Mouse (Mus musculus) gastrocnemius, adult 2 months (tissue): ENCODE measurements around the gene Rab13. TPM values are rescaled to one million over a fixed set of nuclear protein-coding genes. Genes with fewer than 3 reads are reported as not detected.

Source experiments
- DNase-seq: peaks from one replicate; pipeline ENCODE4 v3.0.0; 2022
- H3K27ac ChIP-seq: fragments of 200-600 bp; 2 replicates; pipeline ENCODE4 v1.8.1; 2022; ENCODE audit warnings: mild to moderate bottlenecking
- H3K4me3 ChIP-seq: fragments of 200-600 bp; 2 replicates; pipeline ENCODE4 v1.8.1; 2022; ENCODE audit warnings: mild to moderate bottlenecking, moderate library complexity
- CTCF ChIP-seq: fragments of 200-600 bp; IDR thresholded peaks from 2 replicates; pipeline ENCODE4 v1.8.1; 2022; ENCODE audit warnings: antibody characterized with exemption, mild to moderate bottlenecking, moderate library complexity
- intact Hi-C: fragments of 180-260 bp; cut with DNase I; formaldehyde crosslinking; loops from one replicate; pipeline ENCODE4 v1.15.1; 2025
- total RNA-seq, 2 experiments: library from RNA; stranded (reverse); gene quantifications; 2 replicates each; pipeline ENCODE4 v1.2.3; 2021

Rab13 gene
- total RNA-seq, 2 experiments from 2014 or later: 5.3 to 5.5 TPM

DNA sequence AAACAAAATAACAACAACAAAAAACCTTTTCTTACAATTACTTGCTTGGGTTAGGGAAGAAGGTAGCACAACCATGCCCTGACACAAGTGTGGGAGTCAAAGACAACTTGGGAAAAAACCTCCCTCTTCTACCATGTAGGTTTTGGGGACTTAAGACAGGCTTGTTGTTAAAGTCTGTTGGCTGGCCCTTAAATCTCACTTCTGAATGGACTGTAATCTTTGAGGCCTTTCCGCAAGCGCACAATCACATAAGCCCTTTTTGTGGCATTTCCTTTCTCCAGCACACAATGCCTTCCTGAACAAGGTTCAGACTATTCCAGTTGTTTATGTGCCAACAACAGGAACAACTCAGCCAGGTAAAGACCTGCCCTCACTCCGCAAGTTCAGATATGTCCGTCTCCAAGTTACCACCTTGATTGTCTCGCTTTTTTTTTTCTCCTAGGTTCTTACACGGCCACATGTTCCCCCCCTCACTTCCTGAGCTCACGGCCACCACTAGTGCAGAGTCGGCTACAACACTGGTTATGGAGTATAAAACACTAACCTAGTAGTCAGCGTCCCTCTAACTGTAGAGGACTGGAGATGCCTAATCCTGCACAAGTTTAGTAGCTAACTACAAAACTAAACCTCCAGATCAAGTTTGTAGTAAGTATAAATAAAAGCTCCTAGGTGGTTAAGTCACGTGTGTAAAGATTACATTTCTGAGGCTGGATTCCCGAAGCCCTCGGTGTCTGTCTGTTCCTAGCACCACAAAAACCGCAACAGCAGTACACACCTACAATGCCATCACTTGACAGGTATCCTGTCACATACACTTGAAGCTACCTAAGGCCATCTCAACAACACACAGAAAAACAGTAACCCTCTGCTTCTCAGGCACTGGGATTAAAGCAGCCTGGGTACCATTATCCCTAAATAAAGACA, 1.8 kb upstream of the Rab13 start:
- H3K27ac ChIP-seq: peak overlapping the region; percentile 9; the same call in 1 of the 2 replicates
- intact Hi-C loops: loop anchor here (10.0 kb wide), 2 partner anchors 53 to 263 kb away; partner anchors contain the start of genes Dennd4b and Ilf2
- no peak for DNase-seq

DNA sequence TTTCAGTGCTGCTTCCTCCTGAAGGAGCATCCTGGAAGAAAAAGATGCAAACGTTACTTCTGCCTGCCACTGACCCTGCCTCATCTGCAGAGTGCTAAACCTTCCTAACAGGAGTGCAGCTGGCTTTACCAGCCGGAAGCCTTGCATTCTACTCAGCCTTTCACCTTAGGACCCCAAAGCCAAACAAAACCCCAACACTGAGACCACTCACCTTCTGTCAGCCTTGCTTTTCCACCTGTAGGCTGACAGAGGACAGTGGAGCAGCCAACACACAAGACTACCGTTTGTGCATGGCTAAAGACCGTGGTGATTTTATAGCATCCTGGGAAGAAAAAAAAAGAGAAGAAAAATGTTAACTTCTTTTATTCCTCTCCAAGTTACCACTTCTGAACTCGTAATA, 772 bp upstream of the Rab13 start:
- Histone ChIP-seq H3K27ac (peak overlapping the region; percentile 98), H3K4me3 (peak overlapping the region; percentile 98)
- intact Hi-C loops: loop anchor here (10.0 kb wide), 2 partner anchors 52 to 262 kb away; partner anchors contain the start of genes Dennd4b and Ilf2
- no peak for DNase-seq
- TF ChIP-seq CTCF: no peak

More for the DNA sequence above, 1.8 kb upstream of the Rab13 start:
- no peak for TF ChIP-seq CTCF
- peak overlapping the region; percentile 98 for H3K4me3 ChIP-seq

DNA sequence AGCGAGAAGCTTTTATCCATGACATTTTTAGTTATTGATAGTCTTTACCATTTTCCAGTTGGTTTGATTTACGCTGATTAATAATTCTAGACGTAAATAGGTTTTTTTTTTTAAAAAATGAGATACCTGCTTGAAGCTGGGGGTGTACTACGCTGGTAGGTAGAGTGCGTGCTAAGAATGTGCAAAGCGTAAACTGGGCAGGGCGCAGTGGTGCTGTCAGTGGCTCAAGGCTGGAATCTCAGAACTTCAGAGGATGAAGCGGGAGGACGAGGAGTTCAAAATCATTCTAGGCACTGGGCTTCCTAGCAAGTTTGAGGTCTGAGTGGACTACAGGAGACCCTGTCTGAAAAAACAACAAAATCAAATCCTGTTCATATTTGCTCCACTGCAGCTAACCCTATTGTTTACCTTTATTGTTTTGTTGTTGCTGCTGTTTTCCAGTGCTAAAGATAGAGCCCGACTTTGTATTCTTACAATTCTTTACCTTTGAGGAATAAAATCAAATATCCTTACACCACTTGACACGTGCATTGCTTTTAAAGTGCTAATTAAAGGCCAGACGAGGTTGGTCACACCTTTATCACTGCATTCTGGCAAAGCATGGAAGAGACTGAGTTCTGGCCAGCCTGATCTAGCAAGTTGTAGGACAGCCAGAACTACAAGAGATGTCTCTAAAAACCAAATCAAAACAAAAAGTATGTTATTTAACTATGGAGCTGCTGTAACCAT, 625 bp downstream of the Rab13 start:
- Histone ChIP-seq H3K27ac (peak overlapping the region; percentile 98), H3K4me3 (peak overlapping the region; percentile 98)
- peak; percentile 32 for DNase-seq
- intact Hi-C loops: loop anchor here (10.0 kb wide), 2 partner anchors 51 to 261 kb away; partner anchors contain the start of genes Dennd4b and Ilf2
- TF ChIP-seq CTCF: no peak

GRCm38 (mm10) chr3:90215825-90216380, 2.4 kb downstream of the Rab13 start:
- DNase-seq: no peak

GRCm38 (mm10) chr3:90220088-90220487, 6.6 kb downstream of the Rab13 start:
- peak; percentile 43 for DNase-seq
- peak; percentile 77 for TF ChIP-seq CTCF
- Histone ChIP-seq H3K4me3 (peak overlapping the region; percentile 82), H3K27ac (peak overlapping the region; percentile 89)
- intact Hi-C loops: loop anchor here (1.0 kb wide), 1 partner anchor 153 kb away; no protein-coding TSS in a partner anchor

More at GRCm38 (mm10) chr3:90215825-90216380, 2.4 kb downstream of the Rab13 start:
- intact Hi-C loops: loop anchor here (10.0 kb wide), 2 partner anchors 49 to 259 kb away; partner anchors contain the start of genes Dennd4b and Ilf2
- peak; percentile 51 for TF ChIP-seq CTCF
- no peak overlapping the region for H3K27ac ChIP-seq
- H3K4me3 ChIP-seq: no peak overlapping the region

- peak overlapping the region; percentile 82 for H3K4me3 ChIP-seq
- peak overlapping the region; percentile 89 for H3K27ac ChIP-seq
- intact Hi-C loops: loop anchor here (1.0 kb wide), 1 partner anchor 153 kb away; no protein-coding TSS in a partner anchor
- TF ChIP-seq CTCF: no peak
- peak; percentile 89 for DNase-seq
Observed at GRCm38 (mm10) chr3:90220531-90220951, 7.0 kb downstream of the Rab13 start.

- peak overlapping the region; percentile 82 for H3K4me3 ChIP-seq
- peak overlapping the region; percentile 89 for H3K27ac ChIP-seq
- no peak for DNase-seq
- TF ChIP-seq CTCF: no peak
- intact Hi-C loops: no loop called here
Observed at GRCm38 (mm10) chr3:90221123-90221522, 7.6 kb downstream of the Rab13 start.

DNA sequence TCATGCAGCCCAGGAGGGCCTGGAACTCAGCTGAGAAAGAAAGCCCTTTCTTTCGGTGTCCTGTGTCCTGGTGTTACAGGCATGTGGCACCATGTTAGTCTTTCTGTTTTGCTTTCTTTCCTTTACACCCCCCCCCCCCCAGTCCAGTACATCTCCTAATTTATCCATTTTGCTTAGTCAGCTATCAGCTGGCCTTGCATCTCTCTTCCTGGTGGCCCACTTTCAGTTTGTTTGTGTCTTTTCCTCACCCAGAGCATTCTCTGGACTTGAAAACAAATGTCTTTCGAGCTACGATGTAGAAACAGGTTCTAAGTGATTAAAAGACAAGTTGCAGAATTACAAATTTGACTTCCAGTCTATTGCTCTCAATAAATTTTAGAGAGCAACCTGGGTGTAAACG, 9.0 kb downstream of the Rab13 start:
- no peak for DNase-seq
- Histone ChIP-seq H3K27ac (peak overlapping the region; percentile 70), H3K4me3 (no peak overlapping the region)
- TF ChIP-seq CTCF: no peak
- intact Hi-C loops: no loop called here

GRCm38 (mm10) chr3:90222941-90223340, 9.4 kb downstream of the Rab13 start:
- no peak overlapping the region for H3K4me3 ChIP-seq
- peak overlapping the region; percentile 70 for H3K27ac ChIP-seq
- TF ChIP-seq CTCF: no peak
- intact Hi-C loops: no loop called here
- DNase-seq: no peak

DNA sequence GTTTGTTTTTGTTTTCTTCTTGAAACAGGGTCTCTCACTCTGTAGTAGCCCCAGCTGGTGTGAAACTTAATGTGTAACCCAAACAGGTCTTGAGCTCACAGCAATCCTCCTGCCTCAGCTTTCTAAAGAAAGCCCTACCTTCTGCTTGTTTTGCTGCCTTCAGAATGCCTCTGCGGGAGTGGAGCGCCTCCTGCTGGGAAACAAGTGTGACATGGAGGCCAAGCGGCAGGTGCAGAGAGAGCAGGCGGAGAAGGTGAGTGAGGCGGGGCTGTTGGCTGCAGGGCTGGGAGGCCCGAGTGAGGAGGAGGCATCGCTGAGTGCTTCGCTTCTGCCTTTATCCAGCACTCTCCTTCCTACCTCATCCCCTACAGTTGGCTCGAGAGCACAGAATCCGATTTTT, 10.8 kb downstream of the Rab13 start:
- intact Hi-C loops: no loop called here
- TF ChIP-seq CTCF: no peak
- DNase-seq: no peak
- no peak overlapping the region for H3K4me3 ChIP-seq
- no peak overlapping the region for H3K27ac ChIP-seq

DNA sequence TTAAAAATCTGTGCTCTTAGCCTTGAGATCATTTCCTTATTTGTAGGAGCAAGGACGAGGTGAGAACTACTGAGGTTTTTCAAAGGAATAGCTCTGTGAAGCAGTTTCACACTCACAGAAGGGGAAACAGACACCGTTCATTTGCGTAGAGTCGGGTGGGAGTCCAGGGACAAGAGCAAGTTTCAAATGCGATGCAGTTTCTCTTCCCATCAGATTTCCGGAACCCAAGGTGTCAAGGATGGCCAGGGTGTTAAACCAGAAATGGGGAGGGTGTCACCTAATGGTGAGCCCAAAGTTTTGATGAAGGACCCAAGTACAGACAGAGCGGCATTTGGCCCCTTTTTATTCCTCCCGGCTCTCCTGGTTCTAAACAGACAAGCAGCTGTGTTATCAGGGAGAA, 17.6 kb downstream of the Rab13 start:
- intact Hi-C loops: no loop called here
- Histone ChIP-seq H3K4me3 (peak overlapping the region; percentile 89), H3K27ac (peak overlapping the region; percentile 98)
- no peak for TF ChIP-seq CTCF
- DNase-seq: no peak
